Mouse (Mus musculus) embryonic facial prominence, embryonic 14.5 days (tissue): Measurements from ENCODE around the gene Pilra. TPM values are rescaled to one million over a fixed set of nuclear protein-coding genes. Genes with fewer than 3 reads are reported as not detected.

Experiments used
- ATAC-seq: fragments of 200-750 bp; cut with Nextera tagmentation; 2 replicates; pipeline ENCODE4 v1.8.0; 2017; ENCODE audit warnings: low read depth, moderate number of reproducible peaks, moderate TSS enrichment
- DNase-seq: peaks from one replicate; pipeline ENCODE4 v3.0.0-alpha.2; 2015; ENCODE audit warnings: low spot score
- H3K27ac ChIP-seq: fragments of 300-500 bp; sonication (generic); replicated peaks from 2 replicates; pipeline ENCODE4 v1.5.1; 2014; ENCODE audit warnings: low read depth, mild to moderate bottlenecking, low read length, moderate library complexity
- H3K27me3 ChIP-seq: fragments of 300-500 bp; sonication (generic); replicated peaks from 2 replicates; pipeline ENCODE4 v1.6.1; 2014; ENCODE audit warnings: low read length; ENCODE audit not compliant: control insufficient read depth, insufficient read depth
- H3K36me3 ChIP-seq: fragments of 300-500 bp; sonication (generic); 2 replicates; pipeline ENCODE4 v1.6.1; 2014; ENCODE audit warnings: low read length, mixed read lengths; ENCODE audit not compliant: control insufficient read depth, insufficient read depth
- H3K4me1 ChIP-seq: fragments of 300-500 bp; sonication (generic); 2 replicates; pipeline ENCODE4 v1.6.1; 2014; ENCODE audit warnings: antibody characterized with exemption, low read length; ENCODE audit not compliant: control insufficient read depth, insufficient read depth
- H3K4me2 ChIP-seq: fragments of 300-500 bp; sonication (generic); 2 replicates; pipeline ENCODE4 v1.6.1; 2014; ENCODE audit warnings: low read depth, mild to moderate bottlenecking, low read length, moderate library complexity, mixed read lengths
- H3K4me3 ChIP-seq: fragments of 300-500 bp; sonication (generic); 2 replicates; pipeline ENCODE4 v1.5.1; 2014; ENCODE audit warnings: low read depth, mild to moderate bottlenecking, low read length
- H3K9ac ChIP-seq: fragments of 300-500 bp; sonication (generic); 2 replicates; pipeline ENCODE4 v1.6.1; 2014; ENCODE audit warnings: low read depth, mild to moderate bottlenecking, low read length, moderate library complexity, mixed read lengths
- H3K9me3 ChIP-seq: fragments of 300-500 bp; sonication (generic); 2 replicates; pipeline ENCODE4 v1.6.1; 2016; ENCODE audit warnings: low read length; ENCODE audit not compliant: control insufficient read depth
- WGBS: fragments of 180-500 bp; shearing (Covaris S2); extraction: QIAGEN DNeasy Blood & Tissue Kit; methylation state at CpG from one replicate; pipeline ENCODE4 v1.1.7; 2014; 5-methylcytosine and 5-hydroxymethylcytosine counted together
- polyA plus RNA-seq: library from polyadenylated mRNA; unstranded; fragments of >200 nt; fragmentation: Nextera tagmentation; extraction: Ambion mirVana; gene quantifications from 2 replicates; pipeline ENCODE4 v1.2.1, GENCODE M21; 2014

Pilra gene
- polyA plus RNA-seq, 1 experiment from 2014 or later, result 0.78 TPM

GRCm38 (mm10) chr5:137778635-137779034 is 57.4 kb downstream of the Pilra start, which contains the start of gene Ppp1r35:
Ppp1r35 (plus strand) TSS chr5:137778849.
- no peaks in the 10 kb centered on the region for H3K9me3 ChIP-seq

DNA sequence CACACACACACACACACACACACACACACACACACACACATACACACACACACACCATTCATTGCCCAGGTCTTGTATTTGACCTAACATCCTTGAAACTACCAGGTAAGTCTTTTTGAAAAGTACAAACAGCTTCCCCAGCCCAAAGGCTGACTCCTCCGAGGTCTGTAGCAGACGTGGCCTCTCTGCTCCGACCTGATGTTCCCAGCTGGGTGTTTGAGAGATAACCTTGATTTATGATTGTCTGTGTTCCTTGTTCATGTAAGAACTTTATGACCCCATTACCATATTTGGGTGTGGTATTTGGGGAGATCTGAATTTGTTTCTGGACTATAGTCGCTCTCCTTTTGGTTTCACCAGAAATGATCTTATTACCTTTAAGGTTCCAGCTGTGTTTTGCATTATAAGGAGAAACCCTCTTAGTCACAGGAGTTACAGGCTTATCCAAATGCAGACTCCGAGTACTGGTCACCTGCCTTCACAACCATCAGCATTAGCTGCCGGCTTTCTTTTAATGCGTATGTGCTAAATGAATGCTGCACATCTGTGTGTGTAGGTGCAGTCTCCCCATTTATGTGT is 58.7 kb downstream of the Pilra start:
- Histone ChIP-seq H3K36me3 (peaks cover 24% of the 10 kb centered on the region), H3K4me1 (no peaks in the 10 kb centered on the region; the same call in 1 of the 2 replicates), H3K4me3 (no peak overlapping the region), H3K27me3 (no peaks in the 10 kb centered on the region), H3K27ac (no peak overlapping the region), H3K9ac (no peak overlapping the region), H3K4me2 (no peak overlapping the region), H3K9me3 (no peaks in the 10 kb centered on the region)
- 82% methylated on average over 7 of the region's 7 CpGs for WGBS
- DNase-seq (no peak), ATAC-seq (no peak)

More at GRCm38 (mm10) chr5:137778635-137779034, 57.4 kb downstream of the Pilra start, which contains the start of gene Ppp1r35:
- ATAC-seq (peak; percentile 95), DNase-seq (peak; percentile 99)
- H3K4me3 ChIP-seq, result peak within 1 kb of the TSS; percentile 97
- no peaks in the 10 kb centered on the region for H3K27me3 ChIP-seq
- H3K36me3 ChIP-seq, result peaks cover 37% of the 10 kb centered on the region
- peak within 1 kb of the TSS; percentile 87 for H3K4me2 ChIP-seq
- H3K4me1 ChIP-seq, result peaks cover 8% of the 10 kb centered on the region
- H3K27ac ChIP-seq, result peak within 1 kb of the TSS; percentile 88
- under 1% methylated on average over 28 of the region's 31 CpGs for WGBS
- peak within 1 kb of the TSS; percentile 94 for H3K9ac ChIP-seq

GRCm38 (mm10) chr5:137776408-137776918 is 59.6 kb downstream of the Pilra start:
- no peaks in the 10 kb centered on the region; the same call in 1 of the 2 replicates for H3K4me1 ChIP-seq
- H3K27ac ChIP-seq, result no peak overlapping the region
- H3K9ac ChIP-seq, result no peak overlapping the region
- no peak overlapping the region for H3K4me3 ChIP-seq
- no peak overlapping the region for H3K4me2 ChIP-seq
- no peaks in the 10 kb centered on the region for H3K9me3 ChIP-seq
- DNase-seq (peak; percentile 81), ATAC-seq (peak; percentile 62)
- peaks cover 15% of the 10 kb centered on the region for H3K36me3 ChIP-seq
- H3K27me3 ChIP-seq, result no peaks in the 10 kb centered on the region
- whole genome bisulfite sequencing, result 30% methylated on average over 5 of the region's 5 CpGs

DNA sequence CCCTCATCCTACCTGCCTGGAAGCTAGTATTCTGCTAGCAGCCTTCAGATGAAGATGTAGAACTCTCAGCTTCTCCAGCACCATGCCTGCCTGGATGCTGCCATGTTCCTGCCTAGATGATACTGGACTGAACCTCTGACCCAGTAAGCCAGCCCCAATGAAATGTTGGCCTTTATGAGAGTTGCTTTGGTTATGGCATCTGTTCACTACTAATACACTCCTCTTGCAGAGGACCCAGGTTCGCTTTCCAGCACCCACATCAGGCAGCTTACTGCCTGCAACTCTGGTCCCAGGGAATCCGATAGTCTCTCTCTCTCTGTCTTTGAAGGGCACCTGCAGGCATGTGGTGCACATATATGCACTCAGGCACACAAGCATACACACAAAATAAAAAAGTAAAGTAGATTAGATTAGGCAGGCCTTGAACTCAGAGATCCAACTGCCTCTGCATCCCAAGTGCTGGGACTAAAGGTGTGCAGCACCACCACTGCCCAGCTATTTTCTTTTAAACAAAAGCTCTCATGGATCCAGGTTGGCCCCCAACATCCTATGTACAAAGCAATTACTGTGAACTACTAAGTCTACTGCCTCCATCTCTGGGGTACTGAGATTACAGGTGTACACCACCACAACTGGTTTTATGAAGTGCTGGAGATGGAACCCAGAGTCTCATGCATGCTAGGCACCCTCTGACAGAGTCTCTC is 60.3 kb downstream of the Pilra start:
- ATAC-seq (no peak), DNase-seq (no peak)
- no peak overlapping the region for H3K9ac ChIP-seq
- H3K4me2 ChIP-seq, result no peak overlapping the region
- H3K36me3 ChIP-seq, result peaks cover 8% of the 10 kb centered on the region
- no peaks in the 10 kb centered on the region; the same call in 1 of the 2 replicates for H3K4me1 ChIP-seq
- no peaks in the 10 kb centered on the region for H3K27me3 ChIP-seq
- 88% methylated on average over 2 of the region's 2 CpGs for WGBS
- H3K9me3 ChIP-seq, result no peaks in the 10 kb centered on the region
- no peak overlapping the region for H3K4me3 ChIP-seq
- H3K27ac ChIP-seq, result no peak overlapping the region

GRCm38 (mm10) chr5:137772755-137773154 is 63.3 kb downstream of the Pilra start:
- Histone ChIP-seq H3K4me3 (no peak overlapping the region), H3K9ac (no peak overlapping the region), H3K9me3 (no peaks in the 10 kb centered on the region), H3K4me1 (no peaks in the 10 kb centered on the region), H3K36me3 (no peaks in the 10 kb centered on the region), H3K27ac (no peak overlapping the region), H3K27me3 (no peaks in the 10 kb centered on the region), H3K4me2 (no peak overlapping the region)
- ATAC-seq, result no peak
- DNase-seq, result no peak

Other genes with a start within 250 kb of the Pilra start
- 43.0 and 45.6 TPM in 2 replicates for gene Mospd3, start 235.2 kb downstream of the Pilra start, polyA plus RNA-seq
- 242 and 292 TPM in 2 replicates for gene Pcolce, start 222.5 kb downstream of the Pilra start, polyA plus RNA-seq
- gene Fbxo24, start 207.3 kb downstream of the Pilra start, polyA plus RNA-seq, result 0.10 and 0.25 TPM in 2 replicates
- 36.5 and 40.1 TPM in 2 replicates for gene Lrch4, start 207.2 kb downstream of the Pilra start, polyA plus RNA-seq
- 6.4 and 6.6 TPM in 2 replicates for gene Gm20605, start 207.1 kb downstream of the Pilra start, polyA plus RNA-seq
- 6.3 and 7.2 TPM in 2 replicates for gene Sap25, start 194.9 kb downstream of the Pilra start, polyA plus RNA-seq
- 0.14 and 0.21 TPM in 2 replicates for gene Irs3, start 190.6 kb downstream of the Pilra start, polyA plus RNA-seq
- 10.2 and 10.4 TPM in 2 replicates for gene Agfg2, start 151.6 kb downstream of the Pilra start, polyA plus RNA-seq
- gene Nyap1, start 94.7 kb downstream of the Pilra start, polyA plus RNA-seq, result 1.5 TPM in 2 replicates
- 134 and 141 TPM in 2 replicates for gene Tsc22d4, start 90.6 kb downstream of the Pilra start, polyA plus RNA-seq
- 31.3 and 39.5 TPM in 2 replicates for gene Ppp1r35, start 57.4 kb downstream of the Pilra start, polyA plus RNA-seq
- gene Mepce, start 48.6 kb downstream of the Pilra start, polyA plus RNA-seq, result 12.2 and 15.2 TPM in 2 replicates
- 16.5 and 18.8 TPM in 2 replicates for gene Zcwpw1, start 48.5 kb downstream of the Pilra start, polyA plus RNA-seq
- 0.39 and 0.56 TPM in 2 replicates for gene Pilrb1, start 21.8 kb upstream of the Pilra start, polyA plus RNA-seq
- gene Pilrb2, start 35.5 kb upstream of the Pilra start, polyA plus RNA-seq, result 0.46 and 0.52 TPM in 2 replicates
- gene Cyp3a13, start 85.3 kb upstream of the Pilra start, polyA plus RNA-seq, result 0.07 TPM in 1 of 2 replicates, not detected in the other
- 0.45 and 0.88 TPM in 2 replicates for gene Gjc3, start 126.8 kb upstream of the Pilra start, polyA plus RNA-seq
- gene Azgp1, start 145.2 kb upstream of the Pilra start, polyA plus RNA-seq, result 0.14 TPM in 1 of 2 replicates, not detected in the other
- gene Smok3a, start 185.0 kb upstream of the Pilra start, polyA plus RNA-seq, result not detected in 2 replicates
- gene Smok3b, start 185.1 kb upstream of the Pilra start, polyA plus RNA-seq, result not detected in 2 replicates
- not detected in 2 replicates for gene Smok3c, start 216.9 kb upstream of the Pilra start, polyA plus RNA-seq
- gene Zkscan1, start 248.8 kb upstream of the Pilra start, polyA plus RNA-seq, result 23.5 and 25.8 TPM in 2 replicates